Mouse (Mus musculus) forebrain, embryonic 13.5 days (tissue): ENCODE measurements at regions not wholly inside any gene's neighbourhood (a gene's known extent, or its start where the extent isn't known, plus 50 kb on each side); places are given as distances from the start of the nearest gene placed in this dataset.

Experiments used
- ATAC-seq: fragments of 200-750 bp; cut with Nextera tagmentation; 2 replicates; pipeline ENCODE4 v1.8.0; 2017
- H3K27ac ChIP-seq: fragments of 300-500 bp; sonication (generic); 2 replicates; pipeline ENCODE4 v1.5.1; 2015; ENCODE audit warnings: inconsistent platforms, mild to moderate bottlenecking, moderate library complexity
- H3K27me3 ChIP-seq: fragments of 300-500 bp; sonication (generic); 2 replicates; pipeline ENCODE4 v1.6.1; 2015; ENCODE audit warnings: mild to moderate bottlenecking, inconsistent platforms
- H3K36me3 ChIP-seq: fragments of 300-500 bp; sonication (generic); 2 replicates; pipeline ENCODE4 v1.6.1; 2015; ENCODE audit warnings: mild to moderate bottlenecking, inconsistent platforms; ENCODE audit not compliant: poor library complexity, severe bottlenecking
- H3K4me1 ChIP-seq: fragments of 300-500 bp; sonication (generic); 2 replicates; pipeline ENCODE4 v1.6.1; 2015; ENCODE audit warnings: inconsistent platforms
- H3K4me2 ChIP-seq: fragments of 300-500 bp; sonication (generic); 2 replicates; pipeline ENCODE4 v1.6.1; 2015; ENCODE audit warnings: inconsistent platforms, mild to moderate bottlenecking, moderate library complexity
- H3K4me3 ChIP-seq: fragments of 300-500 bp; sonication (generic); 2 replicates; pipeline ENCODE4 v1.5.1; 2015; ENCODE audit warnings: mild to moderate bottlenecking, inconsistent platforms
- H3K9ac ChIP-seq: fragments of 300-500 bp; sonication (generic); 2 replicates; pipeline ENCODE4 v1.6.1; 2015; ENCODE audit warnings: mild to moderate bottlenecking, inconsistent platforms
- H3K9me3 ChIP-seq: fragments of 300-500 bp; sonication (generic); replicated peaks from 2 replicates; pipeline ENCODE4 v1.6.1; 2016; ENCODE audit warnings: inconsistent platforms
- WGBS: fragments of 180-500 bp; shearing (Covaris S2); methylation state at CpG from one replicate; pipeline ENCODE4 v1.1.7; 2015; 5-methylcytosine and 5-hydroxymethylcytosine counted together

DNA sequence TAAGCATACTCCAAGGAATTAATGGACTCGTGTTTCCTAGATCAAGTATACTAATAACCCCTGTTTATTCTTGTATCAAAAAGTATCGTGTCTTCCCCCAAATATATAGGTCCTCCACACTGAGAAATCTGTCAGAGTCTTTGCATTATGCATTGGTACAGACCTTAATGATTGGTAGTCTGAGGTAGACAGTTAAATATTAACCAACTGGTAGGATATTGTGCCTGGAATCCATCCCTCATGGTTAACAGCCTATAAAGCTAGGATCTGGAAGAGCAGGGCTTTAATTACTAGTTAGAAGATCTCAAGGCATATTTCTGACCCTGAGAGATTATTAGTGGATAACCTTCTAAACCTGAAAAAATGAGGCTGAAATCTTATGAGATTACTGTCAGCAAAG lies 153.6 kb upstream of the Fam98a start:
- H3K9me3 ChIP-seq: no peaks in the 10 kb centered on the region
- H3K9ac ChIP-seq: no peak overlapping the region
- no peaks in the 10 kb centered on the region for H3K4me1 ChIP-seq
- WGBS: 81% methylated on average over 2 of the region's 2 CpGs
- H3K4me3 ChIP-seq: no peak overlapping the region
- ATAC-seq: no peak
- no peak overlapping the region for H3K4me2 ChIP-seq
- H3K27me3 ChIP-seq: no peaks in the 10 kb centered on the region
- no peak overlapping the region for H3K27ac ChIP-seq
- no peaks in the 10 kb centered on the region for H3K36me3 ChIP-seq

DNA sequence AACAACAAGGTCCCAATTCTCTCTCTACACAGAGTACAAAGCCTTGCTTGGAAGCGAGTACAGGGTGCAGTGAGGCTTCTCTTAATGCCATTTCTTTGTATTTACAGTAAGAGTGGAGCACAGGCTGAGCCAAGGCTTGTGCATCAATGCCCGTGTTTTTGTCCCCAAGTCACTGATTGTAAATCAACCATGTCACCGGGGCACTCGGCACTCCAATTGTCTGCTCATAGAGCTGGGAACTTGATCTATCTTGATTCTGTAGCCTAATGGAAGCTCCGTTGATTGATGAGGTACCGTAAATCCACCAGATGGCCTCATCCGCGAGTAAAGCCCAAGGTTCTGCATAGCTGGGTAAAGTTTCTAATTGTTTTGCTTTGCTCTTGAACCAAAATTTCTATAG lies 152.1 kb upstream of the Fam98a start:
- H3K9ac ChIP-seq: no peak overlapping the region
- H3K4me1 ChIP-seq: no peaks in the 10 kb centered on the region
- H3K27ac ChIP-seq: no peak overlapping the region
- H3K4me3 ChIP-seq: no peak overlapping the region
- no peaks in the 10 kb centered on the region for H3K27me3 ChIP-seq
- H3K9me3 ChIP-seq: no peaks in the 10 kb centered on the region
- H3K36me3 ChIP-seq: no peaks in the 10 kb centered on the region
- 81% methylated on average over 8 of the region's 8 CpGs for WGBS
- no peak overlapping the region for H3K4me2 ChIP-seq
- ATAC-seq: no peak

DNA sequence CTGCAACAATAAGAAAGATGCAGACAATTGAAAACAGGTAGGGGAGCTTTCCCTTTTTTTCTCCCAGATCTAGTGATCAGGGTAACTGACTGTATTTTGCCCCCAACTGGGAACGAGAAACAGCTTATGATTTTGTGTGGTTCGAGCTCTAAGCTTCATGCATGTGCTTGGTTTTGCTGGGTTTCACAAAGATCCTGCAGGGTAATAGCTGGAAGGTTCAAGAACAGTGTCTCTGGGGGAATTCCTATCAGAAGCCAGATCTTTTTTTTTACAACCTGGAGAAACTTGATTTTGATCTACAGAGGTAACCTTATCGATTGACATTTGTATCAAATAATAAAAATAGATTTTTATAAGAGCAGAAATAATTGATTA lies 145.0 kb upstream of the Fam98a start:
- no peaks in the 10 kb centered on the region for H3K4me1 ChIP-seq
- WGBS: 86% methylated on average over 3 of the region's 3 CpGs
- H3K4me2 ChIP-seq: no peak overlapping the region
- no peak for ATAC-seq
- H3K27ac ChIP-seq: no peak overlapping the region
- H3K9me3 ChIP-seq: no peaks in the 10 kb centered on the region
- no peaks in the 10 kb centered on the region for H3K27me3 ChIP-seq
- no peaks in the 10 kb centered on the region for H3K36me3 ChIP-seq
- H3K9ac ChIP-seq: no peak overlapping the region
- H3K4me3 ChIP-seq: no peak overlapping the region

DNA sequence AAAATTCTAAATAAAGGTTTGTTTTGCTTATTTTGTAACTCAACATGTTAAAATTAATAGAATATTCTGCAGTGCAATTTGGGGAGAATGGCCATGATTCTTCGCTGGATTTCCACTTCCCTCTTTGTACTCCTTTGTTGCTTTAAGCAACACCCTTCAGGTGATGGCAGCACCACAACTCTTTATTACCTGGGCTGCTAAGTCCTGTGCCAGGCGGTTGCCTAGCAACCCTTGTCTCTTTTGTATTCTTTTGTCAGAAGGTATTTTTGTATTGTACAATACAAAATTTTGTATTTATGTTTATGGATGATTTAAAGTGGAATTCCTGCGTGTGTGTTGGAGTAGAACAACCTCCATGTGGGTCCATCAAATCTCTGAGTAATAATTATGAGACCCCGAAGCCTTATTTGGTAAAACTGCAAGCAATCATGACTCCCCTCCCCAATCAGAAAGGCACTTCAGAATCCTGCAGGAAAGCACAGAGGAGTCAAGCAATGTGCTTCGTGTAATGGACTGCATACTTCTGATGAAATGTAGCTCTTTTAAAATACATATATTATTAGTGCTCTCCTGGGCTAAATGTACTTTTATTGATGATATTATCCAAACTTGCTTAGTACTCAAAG lies 144.5 kb upstream of the Fam98a start:
- Histone ChIP-seq H3K4me2 (no peak overlapping the region), H3K9me3 (no peaks in the 10 kb centered on the region), H3K27me3 (no peaks in the 10 kb centered on the region), H3K4me3 (no peak overlapping the region), H3K27ac (no peak overlapping the region), H3K9ac (no peak overlapping the region), H3K4me1 (no peaks in the 10 kb centered on the region), H3K36me3 (no peaks in the 10 kb centered on the region)
- peak; percentile 63 for ATAC-seq
- WGBS: 68% methylated on average over 5 of the region's 5 CpGs

DNA sequence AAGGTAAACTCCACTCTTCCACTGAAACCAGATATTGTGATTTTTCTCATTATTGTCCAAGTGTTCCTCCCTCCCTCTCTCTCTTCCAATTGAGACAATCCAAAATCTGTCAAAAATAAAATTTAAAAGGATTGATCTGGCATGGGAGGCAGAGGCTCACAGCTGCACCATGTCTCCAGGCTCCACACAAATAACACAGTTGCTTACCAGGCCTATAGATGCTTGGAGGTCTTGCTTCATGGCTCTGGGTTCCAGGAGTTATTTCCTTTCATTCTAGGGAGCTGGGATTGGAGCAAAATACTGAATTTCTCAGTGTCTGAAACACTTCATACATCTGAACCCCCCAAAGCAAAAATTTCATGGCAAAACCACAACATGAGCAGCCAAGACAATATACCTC lies 134.2 kb upstream of the Fam98a start:
- Histone ChIP-seq H3K4me2 (no peak overlapping the region), H3K9me3 (no peaks in the 10 kb centered on the region), H3K9ac (no peak overlapping the region), H3K27me3 (no peaks in the 10 kb centered on the region), H3K4me1 (no peaks in the 10 kb centered on the region), H3K27ac (no peak overlapping the region), H3K4me3 (no peak overlapping the region), H3K36me3 (no peaks in the 10 kb centered on the region)
- ATAC-seq: no peak

DNA sequence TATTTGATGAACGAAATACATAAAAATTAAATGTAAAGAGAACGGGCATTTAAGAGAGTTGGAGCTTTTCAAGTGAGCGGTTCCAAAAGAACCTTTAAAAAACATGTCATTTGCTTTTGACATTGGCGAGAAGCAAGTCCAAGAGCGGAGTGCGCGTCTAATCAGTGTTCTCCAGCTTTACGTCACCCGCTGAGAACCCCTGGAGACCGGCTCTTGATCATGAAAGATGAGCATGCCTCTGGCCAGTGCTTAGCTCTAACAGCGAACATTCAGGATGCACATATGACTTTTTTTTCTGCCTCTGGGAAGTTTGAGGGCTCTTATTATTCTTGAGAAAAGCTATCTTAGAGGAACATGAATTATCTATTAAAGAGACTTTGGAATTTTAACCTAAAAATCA lies 95.2 kb upstream of the Fam98a start:
- WGBS: 78% methylated on average over 11 of the region's 11 CpGs
- H3K27me3 ChIP-seq: 0 out of 2 replicates have a peak, but pooled peaks cover 3% of the 10 kb centered on the region
- ATAC-seq: peak; percentile 58; the same call in 1 of the 2 replicates

DNA sequence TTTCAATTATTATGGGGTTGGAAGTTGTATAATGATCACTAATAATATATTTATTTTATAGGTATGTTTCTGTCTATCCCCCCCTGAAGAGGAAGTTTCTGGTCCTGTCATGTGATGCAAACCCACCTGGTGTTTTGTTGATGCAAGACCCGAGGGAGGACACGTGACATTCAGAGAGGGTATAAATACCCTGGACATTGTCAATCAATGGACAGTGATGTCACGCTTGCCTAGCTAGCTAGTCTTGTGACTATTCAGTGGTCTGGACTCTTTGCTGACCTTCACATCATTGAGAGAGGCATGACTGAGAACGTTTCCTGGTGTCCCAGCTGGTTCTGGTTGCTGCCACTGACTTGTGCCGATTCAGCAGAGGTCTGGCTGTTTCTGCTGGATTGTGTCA lies 93.0 kb upstream of the Fam98a start:
- ATAC-seq: no peak
- 90% methylated on average over 5 of the region's 5 CpGs for WGBS
- no peak overlapping the region for H3K4me2 ChIP-seq
- H3K9ac ChIP-seq: no peak overlapping the region
- peaks cover 14% of the 10 kb centered on the region for H3K4me1 ChIP-seq
- no peak overlapping the region for H3K27ac ChIP-seq
- no peak overlapping the region for H3K4me3 ChIP-seq
- no peaks in the 10 kb centered on the region for H3K36me3 ChIP-seq
- no peaks in the 10 kb centered on the region for H3K9me3 ChIP-seq
- H3K27me3 ChIP-seq: 0 out of 2 replicates have a peak, but pooled peaks cover 3% of the 10 kb centered on the region

More for the DNA sequence above, 95.2 kb upstream of the Fam98a start:
- no peaks in the 10 kb centered on the region for H3K4me1 ChIP-seq
- H3K9me3 ChIP-seq: no peaks in the 10 kb centered on the region
- no peaks in the 10 kb centered on the region for H3K36me3 ChIP-seq
- H3K4me2 ChIP-seq: no peak overlapping the region
- H3K4me3 ChIP-seq: no peak overlapping the region
- H3K9ac ChIP-seq: no peak overlapping the region
- no peak overlapping the region for H3K27ac ChIP-seq

DNA sequence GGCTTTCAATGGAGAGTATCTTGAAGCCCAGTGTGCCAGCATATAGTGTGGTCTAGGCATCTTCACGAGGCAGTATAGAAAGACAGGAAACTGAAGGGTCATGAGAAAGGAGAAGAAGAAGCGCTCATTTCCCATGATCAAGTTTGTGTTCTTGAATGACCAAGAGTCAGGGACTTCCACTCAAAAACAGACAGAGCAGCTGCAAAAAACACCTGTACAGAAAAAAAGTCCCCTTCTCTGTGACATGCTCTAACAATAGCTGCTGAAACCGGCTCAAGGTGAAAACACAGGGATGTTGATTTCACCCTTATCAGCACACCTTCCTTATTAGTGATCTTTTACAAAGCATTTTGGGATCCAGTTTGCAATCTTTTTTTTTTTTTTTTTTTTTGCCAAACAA lies 90.6 kb upstream of the Fam98a start:
- no peak overlapping the region for H3K27ac ChIP-seq
- no peaks in the 10 kb centered on the region for H3K9me3 ChIP-seq
- H3K4me2 ChIP-seq: no peak overlapping the region
- no peak for ATAC-seq
- no peak overlapping the region for H3K4me3 ChIP-seq
- WGBS: 80% methylated on average over 3 of the region's 3 CpGs
- no peak overlapping the region for H3K9ac ChIP-seq
- 0 out of 2 replicates have a peak, but pooled peaks cover 6% of the 10 kb centered on the region for H3K27me3 ChIP-seq
- H3K36me3 ChIP-seq: no peaks in the 10 kb centered on the region
- H3K4me1 ChIP-seq: peaks cover 14% of the 10 kb centered on the region

DNA sequence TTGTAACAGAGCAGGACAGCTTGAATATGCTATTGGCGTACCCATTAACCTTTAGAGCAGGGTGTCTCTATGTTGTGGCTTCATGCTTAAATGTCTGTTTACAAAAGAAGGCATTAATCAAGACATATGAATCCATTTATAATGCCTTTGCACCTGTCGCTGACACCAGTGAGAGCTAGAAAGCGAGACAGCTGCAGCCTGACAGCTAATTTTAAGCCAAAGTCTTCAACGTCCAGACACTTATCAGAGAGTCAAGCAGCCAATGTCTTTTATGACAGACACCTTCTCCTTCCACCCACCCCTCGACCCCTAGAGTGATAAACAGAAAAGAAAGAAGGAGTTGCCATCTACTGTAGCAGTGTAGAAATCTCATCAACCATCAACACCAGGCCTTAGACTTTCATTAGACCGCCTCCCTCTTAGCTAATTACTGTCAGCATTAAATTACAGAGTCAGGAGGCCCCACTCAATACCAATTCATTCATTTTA lies 89.3 kb upstream of the Fam98a start:
- H3K4me3 ChIP-seq: no peak overlapping the region
- H3K27me3 ChIP-seq: 0 out of 2 replicates have a peak, but pooled peaks cover 5% of the 10 kb centered on the region
- 28% methylated on average over 6 of the region's 6 CpGs for WGBS
- no peak overlapping the region for H3K27ac ChIP-seq
- H3K36me3 ChIP-seq: no peaks in the 10 kb centered on the region
- H3K4me2 ChIP-seq: no peak overlapping the region
- peaks cover 14% of the 10 kb centered on the region for H3K4me1 ChIP-seq
- H3K9ac ChIP-seq: no peak overlapping the region
- ATAC-seq: peak; percentile 69
- no peaks in the 10 kb centered on the region for H3K9me3 ChIP-seq

DNA sequence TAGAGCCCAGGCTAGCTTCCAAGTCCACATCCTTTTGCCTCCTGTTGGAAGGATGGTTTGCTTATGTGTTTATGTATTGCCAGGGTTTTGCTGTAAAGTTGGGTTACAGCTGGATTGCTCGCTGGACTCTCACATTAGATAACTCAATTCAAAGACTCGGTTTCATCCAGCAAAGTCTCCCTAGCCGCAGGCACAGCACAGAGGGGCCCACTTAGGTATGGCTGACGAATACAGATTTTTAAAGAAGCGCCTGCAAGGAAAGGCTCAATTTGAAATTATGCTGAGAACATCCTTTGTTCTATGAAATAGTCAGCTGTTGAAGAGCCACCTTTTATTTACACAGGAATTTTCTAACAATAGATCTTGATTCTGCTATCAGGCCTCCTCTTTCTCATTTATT lies 88.8 kb upstream of the Fam98a start:
- H3K4me3 ChIP-seq: no peak overlapping the region
- no peak overlapping the region for H3K9ac ChIP-seq
- ATAC-seq: no peak
- 0 out of 2 replicates have a peak, but pooled peaks cover 3% of the 10 kb centered on the region for H3K27me3 ChIP-seq
- no peak overlapping the region for H3K27ac ChIP-seq
- no peaks in the 10 kb centered on the region for H3K36me3 ChIP-seq
- 59% methylated on average over 5 of the region's 5 CpGs for WGBS
- H3K9me3 ChIP-seq: no peaks in the 10 kb centered on the region
- H3K4me1 ChIP-seq: peaks cover 14% of the 10 kb centered on the region
- H3K4me2 ChIP-seq: no peak overlapping the region

DNA sequence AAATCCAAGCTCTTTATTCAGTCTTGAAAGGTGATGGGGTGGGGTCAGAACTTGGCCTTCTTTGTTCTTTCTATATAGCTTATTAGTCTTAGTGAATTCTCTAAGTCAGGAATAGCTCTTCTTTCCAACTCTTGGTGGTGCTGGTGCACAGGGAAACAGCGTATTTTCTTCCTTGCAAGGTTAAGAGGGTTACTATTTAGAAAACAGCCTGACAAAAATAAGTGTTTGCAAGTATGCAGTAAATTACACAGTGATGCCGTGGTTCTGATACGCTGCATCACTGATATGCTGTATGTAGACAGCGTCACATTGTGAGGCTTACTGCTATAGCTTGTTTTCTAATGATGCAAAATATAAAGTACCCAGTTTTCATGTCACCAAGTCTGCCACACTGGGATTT lies 78.1 kb upstream of the Fam98a start:
- Histone ChIP-seq H3K9me3 (no peaks in the 10 kb centered on the region), H3K4me3 (no peak overlapping the region), H3K4me1 (no peaks in the 10 kb centered on the region), H3K27ac (no peak overlapping the region), H3K36me3 (no peaks in the 10 kb centered on the region), H3K4me2 (no peak overlapping the region), H3K27me3 (no peaks in the 10 kb centered on the region), H3K9ac (no peak overlapping the region)
- no peak; the same call in 1 of the 2 replicates for ATAC-seq
- 77% methylated on average over 4 of the region's 4 CpGs for WGBS

DNA sequence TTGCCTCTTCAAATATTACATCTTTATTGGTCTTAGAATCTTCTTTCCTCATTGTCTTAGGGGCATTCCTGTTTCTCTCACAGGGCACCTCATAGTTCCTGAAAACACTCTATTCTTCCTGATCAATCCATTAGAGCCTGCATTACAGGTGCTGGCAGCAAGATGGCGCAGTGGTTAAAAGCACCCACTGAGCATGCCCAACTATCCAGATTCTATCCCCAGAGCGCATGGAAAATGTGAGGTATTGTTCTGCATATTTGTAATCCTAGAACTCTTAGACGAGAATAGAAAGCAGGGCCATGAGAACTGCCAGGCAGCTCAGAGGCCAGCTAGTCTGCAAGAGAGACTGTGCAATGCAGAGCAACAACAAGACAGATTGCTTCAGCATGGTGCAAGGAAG lies 67.7 kb upstream of the Fam98a start:
- H3K4me2 ChIP-seq: no peak overlapping the region
- no peak for ATAC-seq

DNA sequence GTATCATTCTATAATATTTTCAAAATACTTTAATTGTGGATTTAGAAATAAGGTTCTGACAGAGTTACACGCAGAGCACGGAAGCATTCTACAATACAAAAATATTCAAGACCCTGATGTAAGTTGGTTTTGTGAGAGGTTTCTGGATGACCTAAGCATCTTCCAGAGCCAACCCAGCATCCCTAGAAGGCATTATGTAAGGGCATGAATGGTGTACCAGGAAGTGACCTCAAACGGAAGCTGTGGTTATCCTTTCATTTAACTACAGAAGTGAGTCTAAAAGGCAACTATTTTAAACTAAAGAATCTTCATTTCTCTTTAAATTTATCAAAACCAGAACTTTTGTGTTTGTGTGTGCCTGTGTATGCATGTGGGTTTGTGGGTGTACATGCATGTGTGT lies 66.8 kb upstream of the Fam98a start:
- Histone ChIP-seq H3K4me3 (no peak overlapping the region), H3K27me3 (no peaks in the 10 kb centered on the region), H3K4me2 (no peak overlapping the region), H3K36me3 (no peaks in the 10 kb centered on the region), H3K9me3 (no peaks in the 10 kb centered on the region), H3K4me1 (no peaks in the 10 kb centered on the region), H3K9ac (no peak overlapping the region), H3K27ac (no peak overlapping the region)
- no peak for ATAC-seq
- 93% methylated on average over 3 of the region's 3 CpGs for WGBS

More for the DNA sequence above, 67.7 kb upstream of the Fam98a start:
- H3K9me3 ChIP-seq: no peaks in the 10 kb centered on the region
- no peaks in the 10 kb centered on the region for H3K36me3 ChIP-seq
- H3K4me1 ChIP-seq: no peaks in the 10 kb centered on the region
- no peak overlapping the region for H3K9ac ChIP-seq
- no peaks in the 10 kb centered on the region for H3K27me3 ChIP-seq
- H3K27ac ChIP-seq: no peak overlapping the region
- H3K4me3 ChIP-seq: no peak overlapping the region
- 57% methylated on average over 3 of the region's 3 CpGs for WGBS
